Mouse (Mus musculus): ENCODE measurements at regions not wholly inside any gene's neighbourhood (a gene's known extent, or its start where the extent isn't known, plus 50 kb on each side); places are given as distances from the start of the nearest gene placed in this dataset.

DNA sequence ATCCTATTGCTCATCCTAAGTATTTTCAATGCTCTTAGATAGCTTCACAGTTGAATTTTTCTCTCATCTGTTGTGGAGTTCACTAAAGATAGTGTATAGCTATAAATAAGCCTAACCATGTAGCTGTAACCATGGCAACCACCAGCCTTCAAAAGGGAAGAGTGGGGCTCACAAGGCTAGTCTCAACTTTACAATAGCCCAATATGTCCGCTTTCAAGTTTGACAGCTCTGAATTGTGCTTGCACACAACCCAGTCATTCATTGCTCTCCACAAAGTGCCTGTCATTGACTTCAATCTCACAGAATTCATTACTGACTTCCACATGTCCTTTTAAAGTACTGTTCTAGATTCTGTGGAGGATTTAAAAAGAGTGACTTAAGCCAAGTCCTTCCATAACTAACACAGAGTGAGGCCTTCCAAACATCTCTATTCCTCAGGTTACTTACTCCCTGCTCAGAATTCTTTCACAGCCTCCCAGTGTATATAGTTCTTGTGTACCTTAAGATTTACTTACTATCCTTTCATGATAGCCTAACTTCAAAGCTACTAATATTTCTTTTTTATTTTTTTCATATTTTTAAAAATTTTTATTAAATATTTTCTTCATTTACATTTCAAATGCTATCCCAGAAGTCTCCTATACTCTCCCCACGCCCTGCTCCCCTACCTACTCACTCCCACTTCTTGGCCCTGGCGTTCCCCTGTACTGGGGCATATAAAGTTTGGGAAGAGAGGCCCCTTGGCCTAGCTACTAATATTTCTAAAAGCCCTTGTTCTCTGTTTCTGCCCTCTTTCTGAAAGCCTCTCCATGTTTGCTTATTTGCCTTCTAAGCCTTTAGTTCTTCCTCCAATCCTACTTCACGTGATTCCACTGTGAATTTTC lies 134.3 kb upstream of the Plppr1 start:
- no peaks in the 10 kb centered on the region for H3K4me1 ChIP-seq (ENCODE audit: control insufficient read depth, insufficient read depth, low read length)
- 71% methylated on average over 4 of the region's 4 CpGs for WGBS
- no peak overlapping the region for H3K4me3 ChIP-seq (replicated peaks; ENCODE audit: extremely low read depth, low read depth, low read length)
- no peak for DNase-seq
- TF ChIP-seq CTCF (IDR thresholded peaks at IDR 0.05; ENCODE audit: insufficient read depth, low read length) (no peak), POLR2A (IDR thresholded peaks at IDR 0.05; ENCODE audit: borderline replicate concordance, extremely low read depth, low read depth, low read length) (no peak)

DNA sequence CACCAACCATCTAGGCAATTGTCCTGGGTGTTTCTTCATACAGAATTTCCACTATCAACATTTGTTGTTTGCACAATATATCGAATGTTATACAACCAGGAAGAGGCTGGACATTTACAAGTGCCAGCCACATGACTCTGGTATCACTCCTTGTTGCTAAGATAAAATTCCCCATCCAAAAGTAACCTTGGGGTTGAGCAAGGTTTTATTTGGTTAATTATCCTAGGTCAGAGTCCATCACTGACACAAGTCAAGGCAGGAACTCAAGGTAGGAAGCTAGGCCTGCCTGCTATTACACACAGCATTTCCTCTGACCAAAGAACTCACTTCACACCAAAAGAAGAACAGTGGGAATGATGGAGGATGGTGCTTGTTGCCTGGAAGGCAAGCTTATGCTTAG lies 120.7 kb upstream of the Plppr1 start:
- WGBS, result 52% methylated on average over 1 of the region's 1 CpGs
- Histone ChIP-seq H3K4me1 (ENCODE audit: control insufficient read depth, insufficient read depth, low read length) (no peaks in the 10 kb centered on the region), H3K4me3 (replicated peaks; ENCODE audit: extremely low read depth, low read depth, low read length) (no peak overlapping the region)
- DNase-seq, result no peak
- TF ChIP-seq POLR2A (IDR thresholded peaks at IDR 0.05; ENCODE audit: borderline replicate concordance, extremely low read depth, low read depth, low read length) (no peak), CTCF (IDR thresholded peaks at IDR 0.05; ENCODE audit: insufficient read depth, low read length) (no peak)

DNA sequence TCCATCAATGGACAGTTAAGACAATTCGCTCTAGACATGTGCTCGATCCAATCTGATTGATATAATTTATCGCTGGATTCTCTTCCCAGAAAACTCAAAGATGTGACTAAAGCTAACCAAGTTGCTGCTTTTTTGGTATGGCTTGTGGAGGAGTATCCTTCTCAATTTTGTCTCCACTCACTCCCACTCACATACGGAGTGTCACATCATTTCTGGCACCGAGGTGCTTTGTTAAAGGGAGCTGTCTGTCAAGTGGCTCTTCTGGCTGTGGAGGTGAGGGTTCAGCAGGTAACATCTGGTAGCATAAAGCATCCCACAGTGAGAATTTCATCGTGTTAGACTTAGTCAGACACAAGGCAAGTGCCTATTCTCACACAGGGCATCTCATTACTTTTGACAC lies 120.2 kb upstream of the Plppr1 start:
- WGBS, result 79% methylated on average over 6 of the region's 6 CpGs
- H3K4me1 ChIP-seq (ENCODE audit: control insufficient read depth, insufficient read depth, low read length), result no peaks in the 10 kb centered on the region
- no peak overlapping the region for H3K4me3 ChIP-seq (replicated peaks; ENCODE audit: extremely low read depth, low read depth, low read length)
- no peak for DNase-seq
- no peak for TF ChIP-seq POLR2A (IDR thresholded peaks at IDR 0.05; ENCODE audit: borderline replicate concordance, extremely low read depth, low read depth, low read length)
- no peak for TF ChIP-seq CTCF (IDR thresholded peaks at IDR 0.05; ENCODE audit: insufficient read depth, low read length)

DNA sequence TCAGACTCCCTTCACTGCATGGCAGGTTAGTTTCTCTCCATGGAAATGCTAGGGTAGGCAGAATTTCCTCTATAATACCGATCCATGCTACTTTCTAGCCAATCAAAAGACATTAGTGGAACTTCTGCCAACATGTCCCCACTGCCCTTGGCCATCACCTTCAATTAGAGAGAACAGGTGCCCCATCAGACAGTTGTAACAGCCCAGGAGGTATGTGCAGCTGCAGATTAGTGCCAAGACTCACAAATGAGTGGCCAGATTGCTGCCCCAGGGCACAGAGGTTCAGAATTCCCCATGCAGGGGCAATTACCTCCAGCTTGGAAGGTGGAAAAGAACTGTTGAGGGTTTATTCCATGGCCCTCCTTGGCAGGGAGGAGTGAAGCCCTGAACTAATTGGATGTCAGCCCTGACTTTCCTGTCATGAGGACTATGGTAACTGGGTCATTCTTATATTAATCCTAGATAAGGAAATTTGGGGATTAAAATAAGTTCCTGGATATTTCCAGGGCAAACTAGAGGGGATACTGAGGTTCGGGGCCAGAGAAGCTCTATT lies 113.7 kb upstream of the Plppr1 start:
- 76% methylated on average over 2 of the region's 2 CpGs for whole genome bisulfite sequencing
- Histone ChIP-seq H3K4me1 (ENCODE audit: control insufficient read depth, insufficient read depth, low read length) (no peaks in the 10 kb centered on the region), H3K4me3 (replicated peaks; ENCODE audit: extremely low read depth, low read depth, low read length) (no peak overlapping the region)
- no peak for DNase-seq
- no peak for TF ChIP-seq CTCF (IDR thresholded peaks at IDR 0.05; ENCODE audit: insufficient read depth, low read length)
- TF ChIP-seq POLR2A (IDR thresholded peaks at IDR 0.05; ENCODE audit: borderline replicate concordance, extremely low read depth, low read depth, low read length), result no peak

DNA sequence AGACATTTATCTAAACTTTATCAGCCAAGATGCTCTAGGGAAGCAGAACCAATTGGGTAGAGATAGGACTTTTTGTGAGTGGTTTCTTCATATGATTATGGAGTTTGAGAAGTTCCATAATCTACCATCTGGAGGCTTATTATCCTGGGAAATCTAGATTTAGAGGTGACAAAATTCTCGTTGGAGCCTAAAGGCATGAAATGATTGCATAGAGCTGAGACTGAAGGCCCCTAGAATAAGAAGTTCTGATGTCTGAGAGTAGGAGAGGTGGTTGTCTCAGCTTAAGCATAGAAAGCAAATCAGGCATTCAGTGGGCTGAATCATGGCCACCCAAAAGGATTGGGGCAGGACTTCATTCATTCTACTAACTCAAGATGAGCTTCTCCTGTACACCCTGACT lies 106.1 kb upstream of the Plppr1 start:
- WGBS, result 44% methylated on average over 1 of the region's 1 CpGs
- H3K4me3 ChIP-seq (replicated peaks; ENCODE audit: extremely low read depth, low read depth, low read length), result no peak overlapping the region
- no peaks in the 10 kb centered on the region for H3K4me1 ChIP-seq (ENCODE audit: control insufficient read depth, insufficient read depth, low read length)
- TF ChIP-seq CTCF (IDR thresholded peaks at IDR 0.05; ENCODE audit: insufficient read depth, low read length) (no peak), POLR2A (IDR thresholded peaks at IDR 0.05; ENCODE audit: borderline replicate concordance, extremely low read depth, low read depth, low read length) (no peak)
- no peak for DNase-seq

DNA sequence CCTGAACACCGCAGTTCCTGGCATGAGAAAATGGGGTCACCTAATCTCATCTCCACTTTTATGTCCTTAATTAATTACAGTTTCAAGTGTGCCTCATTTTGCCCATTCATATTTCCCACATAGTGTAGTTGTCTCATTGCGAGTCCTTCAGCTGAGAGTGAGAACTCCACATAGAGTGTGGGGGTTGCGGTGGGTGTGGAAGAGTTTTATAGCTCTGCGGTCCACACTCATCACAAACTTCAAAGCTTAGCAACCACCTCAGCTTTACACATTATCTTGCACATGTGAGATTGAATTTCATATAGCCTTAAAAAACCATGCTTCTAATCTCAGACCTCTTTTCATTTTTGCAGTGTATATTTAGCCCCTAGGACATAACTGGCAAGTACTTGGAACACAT lies 83.3 kb upstream of the Plppr1 start:
- no peak for DNase-seq
- Histone ChIP-seq H3K4me3 (replicated peaks; ENCODE audit: extremely low read depth, low read depth, low read length) (no peak overlapping the region), H3K4me1 (ENCODE audit: control insufficient read depth, insufficient read depth, low read length) (no peaks in the 10 kb centered on the region)
- TF ChIP-seq POLR2A (IDR thresholded peaks at IDR 0.05; ENCODE audit: borderline replicate concordance, extremely low read depth, low read depth, low read length) (no peak), CTCF (IDR thresholded peaks at IDR 0.05; ENCODE audit: insufficient read depth, low read length) (no peak)
- 87% methylated on average over 4 of the region's 4 CpGs for WGBS

DNA sequence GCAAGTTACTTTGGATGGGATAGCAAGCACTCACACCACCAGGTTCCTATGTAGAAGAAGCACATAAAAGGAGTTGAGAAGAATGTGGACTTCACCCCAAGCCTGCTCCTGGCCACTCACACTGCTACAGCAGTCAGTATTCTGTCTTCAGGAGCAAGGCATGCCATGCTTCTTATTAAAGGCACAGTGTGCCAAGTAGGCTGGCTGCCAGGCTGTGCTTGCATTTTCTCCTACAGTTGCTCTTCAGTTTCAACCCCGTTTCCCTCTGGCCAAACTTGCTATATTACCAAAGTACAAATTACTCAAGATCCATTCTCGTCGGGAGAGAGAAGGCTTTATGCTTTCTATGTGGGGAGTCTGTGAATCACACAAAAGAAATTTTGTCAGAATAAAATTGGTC lies 67.1 kb upstream of the Plppr1 start:
- WGBS, result 67% methylated on average over 3 of the region's 3 CpGs
- no peak for DNase-seq
- Histone ChIP-seq H3K4me1 (ENCODE audit: control insufficient read depth, insufficient read depth, low read length) (no peaks in the 10 kb centered on the region), H3K4me3 (replicated peaks; ENCODE audit: extremely low read depth, low read depth, low read length) (no peak overlapping the region)
- TF ChIP-seq CTCF (IDR thresholded peaks at IDR 0.05; ENCODE audit: insufficient read depth, low read length) (no peak), POLR2A (IDR thresholded peaks at IDR 0.05; ENCODE audit: borderline replicate concordance, extremely low read depth, low read depth, low read length) (no peak)

All from lung, adult 2 months (tissue).